25 mouse cellular contexts compared by ENCODE assay signal in genomic region chr2:18874063-18874462, GRCm38 (mm10).
"Had no signal": no experiment of that assay in that cellular context is flagged by ENCODE, and none has a peak within 500 bp of the region (broad histone marks: within the 10 kb centered on the region; RNA-seq: fewer than 3 reads in every experiment).

No protein-coding gene starts in this region.

- H3K27ac ChIP-seq: heart, embryonic 13.5 days; heart, embryonic 15.5 days; hindbrain, embryonic 13.5 days; kidney, embryonic 15.5 days; kidney, postnatal 0 days; limb, embryonic 13.5 days; limb, embryonic 15.5 days; liver, embryonic 12.5 days; liver, embryonic 14.5 days had no signal

- H3K4me2 ChIP-seq: heart, embryonic 11.5 days; heart, embryonic 13.5 days; heart, embryonic 15.5 days; hindbrain, embryonic 13.5 days; kidney, embryonic 15.5 days; limb, embryonic 13.5 days; limb, embryonic 15.5 days; liver, embryonic 12.5 days had no signal

- H3K4me3 ChIP-seq: heart, embryonic 13.5 days; heart, embryonic 15.5 days; hindbrain, embryonic 13.5 days; kidney, embryonic 15.5 days; limb, embryonic 13.5 days; limb, embryonic 15.5 days; liver, embryonic 12.5 days had no signal

- H3K36me3 ChIP-seq: heart, embryonic 15.5 days; limb, embryonic 13.5 days; limb, embryonic 15.5 days had no signal

- H3K4me1 ChIP-seq: heart, embryonic 13.5 days; heart, embryonic 15.5 days; hindbrain, embryonic 13.5 days; kidney, embryonic 15.5 days; limb, embryonic 15.5 days had no signal

- ATAC-seq: hindbrain, embryonic 16.5 days; intestine, embryonic 16.5 days; liver, embryonic 12.5 days had no signal

- H3K9ac ChIP-seq: heart, embryonic 13.5 days; heart, embryonic 15.5 days; hindbrain, embryonic 13.5 days; kidney, embryonic 15.5 days; limb, embryonic 13.5 days; limb, embryonic 15.5 days; liver, embryonic 12.5 days; liver, embryonic 14.5 days had no signal

- DNase-seq: gastrocnemius, postnatal 14 days; gastrocnemius, postnatal 36 days; heart, adult 18-20 months; heart, postnatal 14 days; heart, postnatal 36 days; kidney, adult 11 months; kidney, adult 2 months; kidney, adult 9 months; kidney, postnatal 14 days; kidney, postnatal 36 days; layer of hippocampus, adult 9-11 months; layer of hippocampus, postnatal 36 days; left cerebral cortex, postnatal 4 days had no signal

- H3K27me3 ChIP-seq: heart, embryonic 13.5 days; heart, embryonic 15.5 days; hindbrain, embryonic 13.5 days; kidney, embryonic 15.5 days; limb, embryonic 13.5 days; limb, embryonic 15.5 days; liver, embryonic 12.5 days had no signal

- H3K9me3 ChIP-seq: heart, embryonic 13.5 days; heart, embryonic 15.5 days; hindbrain, embryonic 13.5 days; kidney, embryonic 15.5 days; limb, embryonic 15.5 days; liver, embryonic 12.5 days had no signal
